ENCODE assay signal across 9 mouse cellular contexts in the genomic region with DNA sequence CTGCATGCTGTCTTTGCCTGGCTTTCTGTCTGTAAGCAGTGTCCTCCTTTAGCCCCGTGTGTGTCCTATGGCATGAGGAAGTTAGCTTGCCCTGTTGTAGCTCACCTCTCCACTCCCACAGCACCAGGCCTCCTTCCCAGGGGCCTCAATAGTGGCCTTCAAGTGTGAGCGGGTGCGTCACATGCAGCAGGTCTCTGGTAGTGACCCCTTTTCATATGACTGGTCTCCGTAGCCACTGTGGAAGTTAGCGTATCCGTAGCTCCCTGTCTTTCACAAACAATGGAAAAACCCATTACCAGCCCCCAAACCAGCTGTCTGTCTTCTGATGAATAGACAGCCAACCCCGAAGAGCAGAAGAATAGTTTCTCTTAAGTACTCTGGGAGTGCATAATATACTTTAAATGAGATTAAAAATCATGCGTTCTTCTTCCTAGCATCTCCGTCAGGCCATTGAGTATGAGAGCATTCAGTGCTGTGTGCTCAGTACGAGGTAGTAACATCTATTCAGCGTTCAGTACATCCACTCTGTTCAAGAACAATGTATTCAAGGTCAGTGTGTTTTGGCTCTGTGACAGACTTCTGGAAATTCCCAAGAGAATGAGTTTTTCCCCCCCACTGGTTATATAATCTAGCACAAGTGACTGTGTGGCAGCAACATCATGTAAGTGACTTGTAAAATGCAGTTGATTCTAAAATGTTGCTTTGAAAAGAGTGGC.
DNase-seq lines count a peak whose midpoint lies in the region; ATAC-seq and TF ChIP-seq lines count a peak whose summit lies in the region.
"Had no signal": no experiment of that assay in that cellular context is flagged by ENCODE, and none has a peak within 500 bp of the region (broad histone marks: within the 10 kb centered on the region; RNA-seq: fewer than 3 reads in every experiment).

No protein-coding gene starts in this region.

- no peak overlapping the region for H3K4me3 ChIP-seq in intestine, embryonic 14.5 days (ENCODE audit: low read depth, low read length)
- no peak overlapping the region for H3K4me3 ChIP-seq in intestine, postnatal 0 days (ENCODE audit: low read depth, low read length)
- no peak overlapping the region for H3K4me3 ChIP-seq in hindbrain, embryonic 13.5 days
- H3K4me3 ChIP-seq: liver, embryonic 15.5 days had no signal

- 0 out of 2 replicates have a peak overlapping the region, but pooled peaks have one; percentile 23 for H3K27ac ChIP-seq in intestine, embryonic 14.5 days (ENCODE audit: low read depth)
- H3K27ac ChIP-seq in intestine, postnatal 0 days (ENCODE audit: low read depth, low read length): no peak overlapping the region
- peak overlapping the region; percentile 44 for H3K27ac ChIP-seq in hindbrain, embryonic 13.5 days
- H3K27ac ChIP-seq: liver, embryonic 15.5 days had no signal

- H3K36me3 ChIP-seq in intestine, embryonic 14.5 days (ENCODE audit: control insufficient read depth, insufficient read depth, low read length): no peaks in the 10 kb centered on the region
- no peaks in the 10 kb centered on the region for H3K36me3 ChIP-seq in intestine, postnatal 0 days (ENCODE audit: control insufficient read depth, insufficient read depth)
- H3K36me3 ChIP-seq in hindbrain, embryonic 13.5 days: no peaks in the 10 kb centered on the region
- H3K36me3 ChIP-seq: liver, embryonic 15.5 days had no signal

- DNase-seq in intestine, embryonic 14.5 days (ENCODE audit: low spot score): no peak
- peak; percentile 78 for DNase-seq in brain, adult 2 months (ENCODE audit: low read depth, low spot score)
- DNase-seq in lung, postnatal 36 days: peak; percentile 74
- no peak for DNase-seq in left cerebral cortex, adult 18-20 months (ENCODE audit: low spot score in 2 of 2)
- no peak for DNase-seq in T-cell, adult 2 months (ENCODE audit: low spot score)
- no peak for DNase-seq in urinary bladder, postnatal 14 days (ENCODE audit: low spot score)

- WGBS in intestine, embryonic 14.5 days: 31% methylated on average over 11 of the region's 11 CpGs
- 51% methylated on average over 11 of the region's 11 CpGs for WGBS in intestine, postnatal 0 days
- 22% methylated on average over 11 of the region's 11 CpGs for WGBS in hindbrain, embryonic 13.5 days

- no peak for TF ChIP-seq CTCF in intestine, postnatal 0 days (IDR thresholded peaks at IDR 0.05; ENCODE audit: low read depth)

- no peaks in the 10 kb centered on the region for H3K9me3 ChIP-seq in intestine, embryonic 14.5 days (ENCODE audit: control insufficient read depth, low read length)
- H3K9me3 ChIP-seq in intestine, postnatal 0 days (ENCODE audit: control insufficient read depth): no peaks in the 10 kb centered on the region
- H3K9me3 ChIP-seq in hindbrain, embryonic 13.5 days: no peaks in the 10 kb centered on the region
- H3K9me3 ChIP-seq: liver, embryonic 15.5 days had no signal

- no peak overlapping the region for H3K4me2 ChIP-seq in intestine, embryonic 14.5 days (ENCODE audit: low read length)
- no peak overlapping the region for H3K4me2 ChIP-seq in intestine, postnatal 0 days (replicated peaks; ENCODE audit: low read depth)
- 0 out of 2 replicates have a peak overlapping the region, but pooled peaks have one; percentile 1 for H3K4me2 ChIP-seq in hindbrain, embryonic 13.5 days
- H3K4me2 ChIP-seq: liver, embryonic 15.5 days had no signal

- no peak for ATAC-seq in intestine, embryonic 14.5 days (replicated peaks; ENCODE audit: low FRiP score, low TSS enrichment, low read depth)
- no peak for ATAC-seq in intestine, postnatal 0 days
- 0 out of 2 replicates have a peak, but pooled peaks have one; percentile 13 for ATAC-seq in hindbrain, embryonic 13.5 days (ENCODE audit: low FRiP score)

- H3K27me3 ChIP-seq in intestine, embryonic 14.5 days (replicated peaks; ENCODE audit: control insufficient read depth, insufficient read depth, low read length): no peaks in the 10 kb centered on the region
- no peaks in the 10 kb centered on the region for H3K27me3 ChIP-seq in intestine, postnatal 0 days (replicated peaks; ENCODE audit: control insufficient read depth, insufficient read depth, low read length)
- no peaks in the 10 kb centered on the region for H3K27me3 ChIP-seq in hindbrain, embryonic 13.5 days

- no peak overlapping the region for H3K9ac ChIP-seq in intestine, embryonic 14.5 days (ENCODE audit: low read length)
- no peak overlapping the region for H3K9ac ChIP-seq in intestine, postnatal 0 days (ENCODE audit: low read depth, low read length)
- H3K9ac ChIP-seq in hindbrain, embryonic 13.5 days: no peak overlapping the region; the same call in 1 of the 2 replicates
- H3K9ac ChIP-seq: liver, embryonic 15.5 days had no signal

- H3K4me1 ChIP-seq in intestine, embryonic 14.5 days (replicated peaks; ENCODE audit: control insufficient read depth, insufficient read depth, low read length): peaks cover 34% of the 10 kb centered on the region
- H3K4me1 ChIP-seq in intestine, postnatal 0 days (replicated peaks; ENCODE audit: control insufficient read depth, insufficient read depth, low read length): no peaks in the 10 kb centered on the region
- H3K4me1 ChIP-seq in hindbrain, embryonic 13.5 days (replicated peaks): peaks cover 67% of the 10 kb centered on the region

Comparison
In these comparisons a context has a peak if more than half of its experiments do, and no peak if none do; other contexts are left out.
1. DNase-seq: peak in brain, adult 2 months (single experiment) and lung, postnatal 36 days (single experiment); none in intestine, embryonic 14.5 days (single experiment), left cerebral cortex, adult 18-20 months (0 of 2), T-cell, adult 2 months (single experiment) and urinary bladder, postnatal 14 days (single experiment).